Mouse (Mus musculus): ENCODE results near the gene Jam2.

Gene Jam2

DNA sequence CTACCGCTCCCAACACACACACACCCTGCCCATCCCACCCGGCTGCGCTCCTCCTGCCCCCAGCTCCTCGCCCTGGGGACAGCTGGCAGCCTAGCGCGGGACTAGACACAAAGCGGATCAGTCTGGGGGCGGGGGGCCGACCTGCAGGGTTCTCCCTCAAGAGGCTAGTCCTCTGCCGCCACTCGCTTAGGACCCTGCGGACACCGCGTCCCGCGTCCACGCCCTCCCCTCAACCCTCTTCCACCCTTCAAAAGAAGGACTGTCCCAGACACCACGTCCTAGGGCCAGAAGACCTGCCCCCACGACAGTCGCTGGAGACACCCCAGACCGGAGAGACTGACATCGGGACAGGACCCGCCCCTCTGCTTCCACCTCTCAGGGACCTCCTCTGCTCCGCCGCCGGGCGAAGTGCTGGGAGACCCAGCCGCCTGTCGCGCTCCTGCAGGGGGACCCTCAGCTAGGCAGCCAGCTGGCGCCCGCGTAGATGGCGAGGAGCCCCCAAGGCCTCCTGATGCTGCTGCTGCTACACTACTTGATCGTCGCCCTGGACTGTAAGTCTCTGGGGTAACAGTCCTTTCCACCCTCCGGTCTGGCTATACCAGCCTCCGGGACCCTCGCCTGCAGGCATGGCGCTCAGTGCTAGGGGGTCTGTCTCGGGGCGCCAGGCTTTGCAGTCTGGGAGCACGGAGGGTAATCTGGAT is at the start of gene Jam2:
Gene Jam2 (plus strand): TSS at position 121 of the 701 bp plus-strand sequence.
- peak; percentile 29 to 59 for DNase-seq (ENCODE audit: low spot score in 2 of 2)

- no peak for DNase-seq (ENCODE audit: low spot score in 2 of 2)
Observed at GRCm38 (mm10) chr16:84734806-84735165, 39.1 kb upstream of the Jam2 start.

DNA sequence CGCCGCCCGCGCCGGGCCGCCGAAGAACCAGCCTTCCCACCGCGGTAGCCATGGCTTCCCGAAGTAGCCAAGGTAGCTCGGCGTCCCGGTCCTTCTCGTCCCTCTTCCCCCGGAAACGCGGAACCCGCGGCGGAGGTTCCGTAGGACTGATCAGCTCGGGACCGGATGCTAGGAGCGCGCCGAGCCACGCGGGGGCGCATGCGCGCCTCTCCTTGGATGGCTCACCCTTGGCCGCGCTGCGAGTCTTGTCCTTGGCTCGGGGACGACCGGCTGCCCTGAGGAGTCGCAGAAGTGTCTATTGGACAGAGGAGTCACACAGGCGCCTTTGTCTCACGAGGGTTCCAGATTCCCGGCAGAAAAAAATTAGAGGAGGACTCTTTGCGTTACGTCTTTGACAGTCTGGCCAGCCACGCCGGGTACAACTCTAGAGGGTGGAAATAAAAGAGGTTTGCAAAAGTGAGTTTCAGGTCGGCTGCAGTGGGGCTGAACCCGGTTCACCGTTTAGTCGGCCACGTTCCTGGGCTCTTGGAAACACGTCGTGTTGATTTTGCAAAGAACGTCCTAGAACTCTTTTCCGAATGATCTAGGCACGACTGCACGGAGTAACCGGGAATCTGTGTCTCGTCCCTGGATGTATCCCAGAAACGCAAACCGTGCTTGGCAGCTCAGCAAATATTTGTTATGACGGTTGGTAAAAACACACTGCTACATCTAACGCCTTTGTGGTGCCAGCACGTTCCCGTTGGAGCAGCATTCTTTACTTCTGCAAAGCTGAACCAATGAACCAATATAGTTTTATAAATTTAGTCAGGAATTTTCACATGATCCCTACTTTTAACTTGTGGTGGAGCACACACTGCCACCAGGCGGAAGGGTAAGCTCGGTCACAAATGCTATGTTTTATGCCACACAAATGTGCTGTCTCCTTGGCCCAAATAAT is 38.5 kb upstream of the Jam2 start, which contains the start of gene Mrpl39:
Gene Mrpl39 (minus strand): TSS at position 577 of the 940 bp plus-strand sequence.
- peak; percentile 99 for DNase-seq (ENCODE audit: low spot score in 2 of 2)

GRCm38 (mm10) chr16:84737358-84737757 is 36.6 kb upstream of the Jam2 start:
- DNase-seq (ENCODE audit: low spot score in 2 of 2): no peak

- DNase-seq (ENCODE audit: low spot score in 2 of 2): no peak
Observed at GRCm38 (mm10) chr16:84744703-84745490, 29.0 kb upstream of the Jam2 start.

- DNase-seq (ENCODE audit: low spot score in 2 of 2): no peak
Observed at GRCm38 (mm10) chr16:84745721-84746306, 28.1 kb upstream of the Jam2 start.

DNA sequence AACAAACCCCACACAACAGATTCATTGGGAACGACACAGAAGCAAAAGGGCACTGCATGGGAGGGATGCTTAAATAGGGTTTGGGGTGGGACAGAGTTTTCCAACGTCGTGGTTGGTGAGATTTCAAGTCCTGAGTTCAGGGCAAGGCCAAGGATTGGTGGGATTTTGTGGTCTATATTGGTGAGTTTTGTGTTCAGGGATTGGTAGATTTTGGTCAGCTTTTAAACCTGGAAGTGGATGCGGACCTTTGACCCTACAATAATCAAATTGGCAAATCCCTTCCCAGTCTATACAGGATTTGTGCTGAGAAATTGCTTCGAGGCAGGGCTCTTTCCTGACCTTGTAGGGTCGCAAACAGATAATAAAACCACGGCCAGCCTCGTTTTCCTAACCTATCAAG is 6.0 kb upstream of the Jam2 start:
- DNase-seq (ENCODE audit: low spot score in 2 of 2): no peak

DNA sequence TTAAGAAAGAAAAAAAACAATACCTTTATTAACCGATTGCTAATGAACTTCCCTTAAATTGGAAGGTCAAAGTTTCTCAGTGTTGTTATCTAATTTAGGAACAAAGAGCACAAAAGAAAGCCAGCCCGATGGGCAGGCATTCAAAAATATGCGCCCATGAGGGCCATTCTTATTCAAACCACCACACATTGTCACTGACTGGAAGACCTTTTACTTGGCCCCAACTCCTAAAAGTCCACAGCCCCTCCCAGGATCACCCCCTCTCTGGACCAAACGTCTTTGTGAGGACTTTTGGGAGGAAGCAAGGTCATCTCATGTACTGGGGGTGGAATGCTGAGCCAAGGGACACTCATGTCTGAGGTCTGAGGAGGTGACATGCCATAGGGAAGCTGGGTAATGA is 4.7 kb upstream of the Jam2 start:
- DNase-seq (ENCODE audit: low spot score in 2 of 2): no peak

DNA sequence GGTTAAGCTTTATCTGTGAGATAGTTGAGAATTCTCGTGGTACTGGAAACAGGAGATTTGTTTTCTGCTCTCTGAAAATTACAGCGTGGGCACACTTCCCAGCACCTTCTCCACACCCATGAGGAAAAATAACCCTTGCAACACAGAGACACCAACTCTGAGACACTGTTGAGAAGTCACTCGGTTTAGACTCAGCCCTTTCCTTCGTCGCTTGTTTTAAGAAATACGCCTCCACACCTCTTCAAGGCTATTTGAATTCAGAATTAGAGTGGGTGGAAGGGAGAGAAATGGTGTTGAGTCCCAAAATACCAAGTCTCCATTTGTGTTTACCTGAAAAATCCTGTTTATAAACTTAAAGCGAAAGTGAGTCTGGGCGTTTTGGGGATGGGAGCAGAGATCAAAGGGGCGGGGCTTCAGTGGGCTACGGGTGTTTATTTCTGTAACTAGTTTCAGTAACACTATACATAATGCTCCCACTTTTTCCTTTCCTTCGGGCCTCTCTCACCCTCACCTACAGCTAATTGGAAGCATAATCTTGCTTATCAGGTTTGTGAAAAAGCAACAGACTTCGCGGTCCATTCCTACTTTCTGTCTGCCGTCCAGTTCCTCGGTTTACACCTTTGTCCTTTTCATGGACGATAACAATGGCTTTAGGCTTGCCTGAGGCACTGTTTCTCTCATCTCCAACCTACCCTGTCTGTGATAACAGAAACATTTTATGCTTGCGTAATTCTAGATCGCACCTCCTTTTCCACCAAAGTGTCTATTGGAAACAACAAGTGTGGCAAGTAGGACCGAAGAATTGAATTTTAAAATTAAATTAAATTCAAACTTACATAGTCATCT is 4.1 kb upstream of the Jam2 start:
- no peak for DNase-seq (ENCODE audit: low spot score in 2 of 2)

DNA sequence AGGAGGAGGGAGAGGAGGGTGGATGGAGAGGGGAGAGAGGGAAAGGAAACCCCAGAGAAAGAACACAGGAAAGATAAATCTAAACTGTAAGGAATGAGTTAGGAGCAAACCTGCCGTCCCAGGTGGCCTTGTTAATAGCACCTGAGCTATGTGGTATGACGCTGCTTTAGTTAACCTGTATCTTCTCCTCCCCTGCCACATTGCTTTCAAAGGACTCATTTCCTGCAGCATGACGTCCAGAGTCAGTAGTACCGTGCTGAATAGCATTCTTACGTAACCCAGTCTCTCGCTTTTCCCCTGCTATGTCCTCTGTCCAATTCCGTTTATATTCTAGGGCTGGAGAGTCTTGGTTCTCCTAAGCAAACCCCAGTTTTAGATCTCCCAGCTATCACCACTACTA is 3.0 kb upstream of the Jam2 start:
- no peak for DNase-seq (ENCODE audit: low spot score in 2 of 2)

DNA sequence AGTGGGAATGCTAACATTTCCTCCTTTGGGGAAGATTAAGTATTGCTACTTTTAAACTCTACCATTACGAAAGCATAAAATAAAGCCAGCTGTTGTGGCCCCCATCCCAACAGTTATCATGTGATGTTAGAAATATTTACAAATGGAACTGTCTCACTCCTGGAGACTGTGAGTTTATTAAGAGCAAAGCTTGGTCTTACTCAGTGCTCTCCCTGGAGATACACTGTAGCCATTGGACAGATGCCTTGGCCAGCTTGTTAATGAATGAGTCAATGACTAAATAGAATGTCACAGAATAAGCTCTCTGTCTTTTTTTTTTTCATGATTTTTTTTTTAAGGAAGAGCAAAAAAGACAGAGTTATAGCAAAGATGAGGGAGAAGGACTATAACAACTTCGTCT is 2.5 kb upstream of the Jam2 start:
- DNase-seq (ENCODE audit: low spot score in 2 of 2): no peak

- peak in 1 of 2 experiments; percentile 7 for DNase-seq (ENCODE audit: low spot score in 2 of 2)
Observed at GRCm38 (mm10) chr16:84772496-84773267, 1.2 kb upstream of the Jam2 start.

GRCm38 (mm10) chr16:84773268-84773861 is 558 bp upstream of the Jam2 start:
- DNase-seq (ENCODE audit: low spot score in 2 of 2): no peak

GRCm38 (mm10) chr16:84774761-84775231 is 873 bp downstream of the Jam2 start:
- peak in 1 of 2 experiments; percentile 34 for DNase-seq (ENCODE audit: low spot score in 2 of 2)

DNA sequence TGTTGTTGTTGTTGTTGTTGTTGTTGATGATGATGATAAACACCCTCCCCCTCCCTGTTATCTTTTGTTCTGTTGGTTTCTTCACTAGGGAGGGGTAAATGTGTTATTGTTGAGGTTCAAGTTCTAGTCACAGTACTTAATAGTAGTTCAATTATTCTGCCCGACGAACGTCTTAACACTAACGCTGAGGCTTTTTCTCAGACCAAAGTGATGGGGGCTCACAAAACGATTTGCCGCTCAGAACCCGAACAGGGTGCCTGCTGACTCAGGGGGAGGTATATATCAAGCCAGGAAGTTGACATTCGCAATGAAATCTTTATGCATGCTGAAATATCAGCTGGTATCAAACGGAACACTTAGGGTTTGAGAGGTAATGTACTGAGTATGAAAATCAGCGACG is 1.4 kb downstream of the Jam2 start:
- no peak for DNase-seq (ENCODE audit: low spot score in 2 of 2)

GRCm38 (mm10) chr16:84776089-84776784 is 2.3 kb downstream of the Jam2 start:
- DNase-seq (ENCODE audit: low spot score in 2 of 2): no peak

DNA sequence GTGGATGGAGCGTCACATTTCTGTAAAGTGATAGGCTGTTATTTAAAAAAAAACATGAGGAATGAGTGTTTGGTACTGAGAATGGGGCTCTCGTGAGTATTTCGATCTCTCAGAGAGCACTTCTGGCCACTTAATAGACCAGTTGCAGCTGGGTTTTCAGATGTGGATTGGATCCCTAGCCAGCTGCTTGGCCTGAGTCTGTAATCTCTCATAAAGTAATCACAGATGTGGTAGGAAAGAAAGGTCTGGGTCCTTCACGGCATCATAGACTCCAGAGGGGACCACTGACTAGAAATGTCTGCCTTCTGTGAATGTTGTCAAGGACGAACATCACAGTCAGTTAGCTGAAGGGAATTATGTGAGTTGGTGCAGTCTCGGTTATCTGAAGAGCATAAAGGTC is 4.5 kb downstream of the Jam2 start:
- DNase-seq (ENCODE audit: low spot score in 2 of 2): no peak

DNA sequence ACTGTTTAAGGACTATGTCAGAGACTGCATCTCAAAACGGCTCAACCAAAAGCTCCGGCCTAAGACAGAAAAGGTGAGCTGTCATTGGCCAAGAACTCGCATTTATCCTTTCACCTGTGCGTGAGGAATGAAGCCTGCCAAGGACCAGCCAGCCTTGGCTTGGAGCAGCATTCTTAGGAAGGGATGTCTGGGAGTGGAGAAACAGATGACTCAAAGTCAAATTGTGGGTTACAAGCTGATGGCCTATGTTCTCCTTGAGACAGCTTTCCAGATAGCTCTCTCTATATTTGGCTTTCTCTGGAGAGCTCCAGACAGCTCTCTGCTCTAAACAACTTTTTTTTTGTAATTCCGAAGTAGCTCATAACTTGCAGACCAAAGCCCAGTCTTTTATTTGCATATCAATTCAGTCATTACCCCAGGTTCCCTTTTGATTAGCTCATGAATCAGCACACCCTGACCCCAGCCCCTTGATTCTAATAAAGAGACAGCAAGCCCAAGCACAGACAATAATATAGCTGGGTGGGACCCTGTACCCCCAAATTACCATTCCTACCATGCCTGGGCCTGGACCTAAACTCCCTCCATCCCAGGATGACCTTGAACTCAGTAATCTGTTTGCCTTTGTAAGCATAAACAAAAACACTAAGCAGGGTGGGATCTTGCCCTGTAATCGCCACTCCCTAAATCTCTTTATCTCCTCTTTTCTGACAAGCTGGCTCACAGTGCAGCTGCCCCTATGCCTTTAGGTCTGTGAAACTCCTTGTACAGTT is 5.1 kb downstream of the Jam2 start:
- DNase-seq (ENCODE audit: low spot score in 2 of 2): no peak
